Mouse (Mus musculus) small intestine, adult 2 months (tissue): Measurements from ENCODE around the gene Sec61b. TPM values are rescaled to one million over a fixed set of nuclear protein-coding genes. Genes with fewer than 3 reads are reported as not detected.

ENCODE experiments used
- H3K27ac ChIP-seq: fragments of 200-500 bp; 2 replicates; pipeline ENCODE4 v1.5.1; 2012; ENCODE audit warnings: low read depth, low read length, control low read depth, inconsistent platforms; ENCODE audit not compliant: insufficient read depth
- H3K27me3 ChIP-seq: fragments of 200-500 bp; 2 replicates; pipeline ENCODE4 v1.6.1; 2012; ENCODE audit warnings: mild to moderate bottlenecking, moderate library complexity, low read length, inconsistent platforms; ENCODE audit not compliant: control insufficient read depth, insufficient read depth
- H3K36me3 ChIP-seq: fragments of 200-500 bp; 2 replicates; pipeline ENCODE4 v1.6.1; 2012; ENCODE audit warnings: mild to moderate bottlenecking, low read length, control low read depth, inconsistent platforms; ENCODE audit not compliant: control insufficient read depth, insufficient read depth
- H3K4me1 ChIP-seq: fragments of 200-500 bp; 2 replicates; pipeline ENCODE4 v1.6.1; 2012; ENCODE audit warnings: low read length, inconsistent platforms, mixed read lengths; ENCODE audit not compliant: control insufficient read depth, insufficient read depth, insufficient read length
- H3K4me3 ChIP-seq: fragments of 200-500 bp; 2 replicates; pipeline ENCODE4 v1.5.1; 2012; ENCODE audit warnings: low read depth, mild to moderate bottlenecking, control low read depth, inconsistent platforms, low read length, moderate library complexity
- POLR2A ChIP-seq: fragments of 200-500 bp; IDR thresholded peaks from 2 replicates; pipeline ENCODE4 v1.6.1; 2012; ENCODE audit warnings: low read depth, mild to moderate bottlenecking, control low read depth, inconsistent platforms, low read length, moderate library complexity
- WGBS: fragments of 180-500 bp; shearing (Covaris S2); methylation state at CpG from one replicate; pipeline ENCODE4 v1.1.7; 2018; 5-methylcytosine and 5-hydroxymethylcytosine counted together
- polyA plus RNA-seq: library from polyadenylated mRNA; depleted of rRNA; stranded (reverse); fragments of >200 nt; gene quantifications from 2 replicates; pipeline ENCODE4 v1.2.3, GENCODE M21; 2012; rRNA removed

Sec61b gene
- polyA plus RNA-seq, 1 experiment, result 368 TPM

- H3K4me1 ChIP-seq, result no peaks in the 10 kb centered on the region
- H3K4me3 ChIP-seq, result no peak overlapping the region
- TF ChIP-seq POLR2A, result no peak
- no peaks in the 10 kb centered on the region for H3K27me3 ChIP-seq
- H3K27ac ChIP-seq, result no peak overlapping the region
- 90% methylated on average over 4 of the region's 4 CpGs for whole genome bisulfite sequencing
- H3K36me3 ChIP-seq, result no peaks in the 10 kb centered on the region
Measured at GRCm38 (mm10) chr4:47529866-47530265, 55.4 kb downstream of the Sec61b start.

Other genes starting within 250 kb of the Sec61b start
- gene Tgfbr1, start 121.4 kb upstream of the Sec61b start, polyA plus RNA-seq, result 0.84 and 1.7 TPM in 2 replicates
- 7.1 and 9.6 TPM in 2 replicates for gene Alg2, start 325 bp upstream of the Sec61b start, polyA plus RNA-seq